Mouse (Mus musculus) heart, embryonic 16.5 days (tissue): ENCODE data around the gene Srp68. TPM values are rescaled to one million over a fixed set of nuclear protein-coding genes. Genes with fewer than 3 reads are reported as not detected.

Experiments used
- ATAC-seq: fragments of 200-750 bp; cut with Nextera tagmentation; replicated peaks from 2 replicates; pipeline ENCODE4 v1.8.0; 2017; ENCODE audit warnings: moderate number of reproducible peaks; ENCODE audit not compliant: insufficient read depth, low FRiP score; ENCODE audit errors: extremely low read depth
- H3K27ac ChIP-seq: fragments of 300-500 bp; sonication (generic); 2 replicates; pipeline ENCODE4 v1.5.1; 2014; ENCODE audit warnings: mild to moderate bottlenecking, low read length, control low read depth, moderate library complexity
- H3K27me3 ChIP-seq: fragments of 300-500 bp; sonication (generic); 2 replicates; pipeline ENCODE4 v1.6.1; 2014; ENCODE audit warnings: low read length, mixed read lengths; ENCODE audit not compliant: control insufficient read depth, insufficient read depth
- H3K36me3 ChIP-seq: fragments of 300-500 bp; sonication (generic); 2 replicates; pipeline ENCODE4 v1.6.1; 2014; ENCODE audit not compliant: control insufficient read depth, insufficient read depth
- H3K4me1 ChIP-seq: fragments of 300-500 bp; sonication (generic); 2 replicates; pipeline ENCODE4 v1.6.1; 2014; ENCODE audit warnings: low read length, mixed read lengths; ENCODE audit not compliant: control insufficient read depth, insufficient read depth
- H3K4me2 ChIP-seq: fragments of 300-500 bp; sonication (generic); 2 replicates; pipeline ENCODE4 v1.6.1; 2014; ENCODE audit warnings: low read depth, mild to moderate bottlenecking, control low read depth, low read length
- H3K4me3 ChIP-seq: fragments of 300-500 bp; sonication (generic); 2 replicates; pipeline ENCODE4 v1.5.1; 2014; ENCODE audit warnings: mild to moderate bottlenecking, control low read depth, low read length
- H3K9ac ChIP-seq: fragments of 300-500 bp; sonication (generic); 2 replicates; pipeline ENCODE4 v1.6.1; 2014; ENCODE audit warnings: low read length, control low read depth
- H3K9me3 ChIP-seq: fragments of 300-500 bp; sonication (generic); replicated peaks from 2 replicates; pipeline ENCODE4 v1.6.1; 2016; ENCODE audit warnings: low read length; ENCODE audit not compliant: control insufficient read depth
- WGBS: fragments of 180-500 bp; shearing (Covaris S2); extraction: QIAGEN DNeasy Blood & Tissue Kit; methylation state at CpG from one replicate; pipeline ENCODE4 v1.1.7; 2014; 5-methylcytosine and 5-hydroxymethylcytosine counted together
- polyA plus RNA-seq: library from polyadenylated mRNA; unstranded; fragments of >200 nt; fragmentation: Nextera tagmentation; extraction: Ambion mirVana; gene quantifications from 2 replicates; pipeline ENCODE4 v1.2.1, GENCODE M21; 2015

Srp68 gene
- polyA plus RNA-seq, 1 experiment from 2014 or later: 72.3 TPM

DNA sequence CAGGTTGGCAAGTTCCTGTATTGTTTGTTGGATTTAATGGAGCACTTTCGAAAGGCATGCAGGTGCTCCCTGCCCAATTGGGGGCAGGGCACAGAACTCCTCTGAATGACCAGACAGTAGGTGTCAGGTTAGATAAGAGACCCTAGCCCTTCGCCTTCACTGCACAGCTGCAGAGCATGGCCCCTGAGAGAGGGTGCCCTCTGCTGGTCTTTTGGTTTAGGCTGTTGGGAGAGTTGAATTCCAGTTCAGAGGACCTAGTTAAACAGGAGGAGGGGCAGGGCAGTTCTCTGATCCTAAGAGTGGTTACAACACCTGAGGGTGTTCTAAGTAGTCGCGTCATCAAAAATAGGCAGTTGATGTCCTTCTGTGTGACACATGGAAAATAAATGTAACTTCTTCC is 54.1 kb downstream of the Srp68 start:
- 23% methylated on average over 4 of the region's 4 CpGs for WGBS
- no peak overlapping the region for H3K4me2 ChIP-seq
- no peak overlapping the region for H3K4me3 ChIP-seq
- peak overlapping the region; percentile 45; the same call in 1 of the 2 replicates for H3K9ac ChIP-seq
- H3K27ac ChIP-seq: no peak overlapping the region
- 0 out of 2 replicates have a peak, but pooled peaks have one; percentile 35 for ATAC-seq
- peaks cover 7% of the 10 kb centered on the region for H3K9me3 ChIP-seq
- peaks cover 32% of the 10 kb centered on the region for H3K4me1 ChIP-seq
- H3K36me3 ChIP-seq: no peaks in the 10 kb centered on the region
- peaks cover 34% of the 10 kb centered on the region for H3K27me3 ChIP-seq

DNA sequence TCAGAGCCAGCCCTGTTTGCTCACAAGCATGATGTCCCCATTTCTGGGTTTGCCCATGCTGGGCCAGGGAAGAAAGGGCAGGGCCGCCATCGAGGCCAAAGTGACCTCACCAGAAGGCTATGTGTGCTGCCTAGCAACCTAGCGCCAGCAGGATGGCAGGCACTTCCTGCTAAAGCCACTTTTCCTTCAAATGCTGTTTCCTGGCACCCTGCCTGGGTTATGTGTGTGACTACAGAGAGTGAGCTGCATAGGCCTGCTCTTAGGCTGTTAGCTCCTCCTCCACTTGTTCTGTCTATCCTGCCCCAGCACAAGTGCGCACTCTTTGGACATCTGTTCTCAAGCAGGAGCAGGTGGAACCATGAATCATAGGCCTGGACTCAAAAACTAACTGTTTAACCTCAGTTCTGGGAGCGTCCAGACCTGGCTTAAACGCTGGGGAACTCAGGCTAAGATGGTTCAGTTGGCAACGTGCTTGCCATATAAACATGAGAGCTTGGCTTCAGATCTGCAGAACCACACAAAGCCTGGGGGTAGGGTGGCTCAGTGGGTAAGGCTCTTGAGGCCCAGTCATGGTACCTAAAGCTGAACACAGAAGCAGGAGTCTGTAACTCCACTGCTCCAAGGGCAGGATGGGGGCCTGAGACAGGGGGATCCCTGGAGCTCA is 55.1 kb downstream of the Srp68 start:
- H3K4me3 ChIP-seq: no peak overlapping the region
- peak overlapping the region; percentile 11; the same call in 1 of the 2 replicates for H3K4me2 ChIP-seq
- H3K4me1 ChIP-seq: peaks cover 32% of the 10 kb centered on the region
- WGBS: 33% methylated on average over 7 of the region's 7 CpGs
- peak overlapping the region; percentile 46 for H3K9ac ChIP-seq
- peaks cover 27% of the 10 kb centered on the region for H3K27me3 ChIP-seq
- ATAC-seq: peak; percentile 91
- H3K36me3 ChIP-seq: no peaks in the 10 kb centered on the region
- H3K27ac ChIP-seq: peak overlapping the region; percentile 93
- H3K9me3 ChIP-seq: peaks cover 7% of the 10 kb centered on the region

DNA sequence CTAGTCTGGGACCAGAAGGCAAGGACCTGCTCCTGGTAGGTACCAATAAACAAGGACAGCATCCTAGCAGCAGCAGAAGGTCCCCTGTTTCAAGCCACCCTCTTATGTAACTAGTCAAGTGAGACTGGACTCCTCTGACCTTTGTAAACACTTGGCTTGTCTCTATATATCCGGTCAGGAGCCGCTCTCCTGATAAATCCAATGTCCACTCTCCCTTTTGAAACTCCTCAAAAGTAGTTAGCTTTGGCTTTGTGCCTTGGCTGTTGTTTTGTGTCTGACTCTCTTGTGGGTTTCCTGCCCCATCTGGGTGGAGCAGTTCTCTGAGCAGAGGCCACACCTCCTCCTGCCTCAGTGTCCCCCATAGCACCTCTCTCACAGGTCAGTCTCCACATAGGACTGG is 55.8 kb downstream of the Srp68 start:
- H3K27ac ChIP-seq: peak overlapping the region; percentile 93
- peaks cover 7% of the 10 kb centered on the region for H3K9me3 ChIP-seq
- H3K36me3 ChIP-seq: no peaks in the 10 kb centered on the region
- peak overlapping the region; percentile 11; the same call in 1 of the 2 replicates for H3K4me2 ChIP-seq
- WGBS: 46% methylated on average over 2 of the region's 2 CpGs
- H3K27me3 ChIP-seq: peaks cover 21% of the 10 kb centered on the region
- peak overlapping the region; percentile 46; the same call in 1 of the 2 replicates for H3K9ac ChIP-seq
- peaks cover 32% of the 10 kb centered on the region for H3K4me1 ChIP-seq
- H3K4me3 ChIP-seq: no peak overlapping the region
- ATAC-seq: peak; percentile 25

DNA sequence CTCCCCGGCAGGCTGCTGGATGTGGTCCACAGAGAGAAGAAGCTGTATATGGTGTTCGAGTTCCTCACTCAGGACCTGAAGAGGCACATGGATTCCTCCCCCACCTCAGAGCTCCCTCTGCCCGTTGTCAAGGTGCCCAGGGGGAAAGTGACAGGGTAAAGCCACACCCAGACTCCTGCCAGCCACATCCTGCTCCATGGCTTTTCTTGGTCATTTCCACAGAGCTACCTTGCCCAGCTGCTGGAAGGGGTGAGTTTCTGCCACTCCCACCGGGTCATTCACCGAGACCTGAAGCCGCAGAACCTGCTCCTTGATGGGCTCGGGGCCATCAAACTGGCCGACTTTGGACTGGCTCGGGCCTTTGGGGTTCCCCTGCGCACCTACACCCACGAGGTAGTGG is 57.5 kb downstream of the Srp68 start:
- Histone ChIP-seq H3K9me3 (peaks cover 3% of the 10 kb centered on the region; the same call in 1 of the 2 replicates), H3K4me3 (no peak overlapping the region), H3K27ac (no peak overlapping the region), H3K4me1 (peaks cover 23% of the 10 kb centered on the region), H3K9ac (no peak overlapping the region), H3K4me2 (no peak overlapping the region), H3K27me3 (peaks cover 9% of the 10 kb centered on the region), H3K36me3 (no peaks in the 10 kb centered on the region)
- 76% methylated on average over 11 of the region's 11 CpGs for WGBS
- no peak for ATAC-seq

DNA sequence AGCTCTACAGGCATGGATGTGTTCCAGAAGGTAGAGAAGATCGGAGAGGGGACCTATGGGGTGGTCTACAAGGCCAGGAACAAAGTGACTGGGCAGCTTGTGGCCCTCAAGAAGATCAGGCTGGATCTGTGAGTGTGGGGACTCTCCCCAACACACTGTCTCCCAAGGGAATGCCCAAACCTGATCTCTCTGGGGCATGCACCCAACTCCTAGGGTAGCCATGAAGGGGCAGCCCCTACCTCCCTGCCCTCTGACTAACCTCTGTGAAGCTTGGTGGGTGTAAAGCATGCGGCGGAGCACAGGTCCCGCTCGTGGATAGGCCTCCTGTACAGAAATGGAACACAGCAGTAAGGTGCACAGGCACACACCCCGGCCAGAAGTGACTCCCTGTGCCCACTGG is 58.0 kb downstream of the Srp68 start:
- peaks cover 23% of the 10 kb centered on the region for H3K4me1 ChIP-seq
- H3K4me3 ChIP-seq: no peak overlapping the region
- H3K9me3 ChIP-seq: no peaks in the 10 kb centered on the region
- H3K27ac ChIP-seq: no peak overlapping the region
- no peak for ATAC-seq
- no peaks in the 10 kb centered on the region for H3K36me3 ChIP-seq
- no peak overlapping the region for H3K9ac ChIP-seq
- no peak overlapping the region for H3K4me2 ChIP-seq
- 89% methylated on average over 6 of the region's 6 CpGs for WGBS
- H3K27me3 ChIP-seq: peaks cover 3% of the 10 kb centered on the region

DNA sequence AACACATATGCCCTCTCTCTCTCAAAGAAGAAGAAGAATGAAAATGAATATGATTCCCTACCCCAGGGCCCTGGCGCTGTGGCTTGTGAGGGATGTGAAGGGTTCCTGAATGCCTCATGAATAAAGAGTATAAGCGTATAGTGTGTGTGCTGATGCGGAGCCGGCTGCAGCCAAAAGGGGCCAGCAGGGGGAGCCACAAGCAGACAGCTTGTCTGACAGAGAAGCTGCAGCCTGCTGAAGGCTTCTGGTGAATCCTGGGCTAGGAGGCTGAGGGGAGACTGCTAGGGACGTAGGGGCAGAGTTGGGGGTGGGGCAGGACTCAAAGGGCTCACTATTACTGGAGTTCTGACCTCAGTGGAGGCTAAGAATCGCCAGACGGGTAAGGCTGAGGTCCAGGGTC is 58.8 kb downstream of the Srp68 start:
- ATAC-seq: no peak
- H3K9ac ChIP-seq: no peak overlapping the region
- H3K4me2 ChIP-seq: no peak overlapping the region
- H3K4me1 ChIP-seq: peaks cover 21% of the 10 kb centered on the region
- no peak overlapping the region for H3K4me3 ChIP-seq
- no peak overlapping the region for H3K27ac ChIP-seq
- no peaks in the 10 kb centered on the region for H3K27me3 ChIP-seq
- no peaks in the 10 kb centered on the region for H3K36me3 ChIP-seq
- 82% methylated on average over 7 of the region's 7 CpGs for WGBS
- H3K9me3 ChIP-seq: no peaks in the 10 kb centered on the region

DNA sequence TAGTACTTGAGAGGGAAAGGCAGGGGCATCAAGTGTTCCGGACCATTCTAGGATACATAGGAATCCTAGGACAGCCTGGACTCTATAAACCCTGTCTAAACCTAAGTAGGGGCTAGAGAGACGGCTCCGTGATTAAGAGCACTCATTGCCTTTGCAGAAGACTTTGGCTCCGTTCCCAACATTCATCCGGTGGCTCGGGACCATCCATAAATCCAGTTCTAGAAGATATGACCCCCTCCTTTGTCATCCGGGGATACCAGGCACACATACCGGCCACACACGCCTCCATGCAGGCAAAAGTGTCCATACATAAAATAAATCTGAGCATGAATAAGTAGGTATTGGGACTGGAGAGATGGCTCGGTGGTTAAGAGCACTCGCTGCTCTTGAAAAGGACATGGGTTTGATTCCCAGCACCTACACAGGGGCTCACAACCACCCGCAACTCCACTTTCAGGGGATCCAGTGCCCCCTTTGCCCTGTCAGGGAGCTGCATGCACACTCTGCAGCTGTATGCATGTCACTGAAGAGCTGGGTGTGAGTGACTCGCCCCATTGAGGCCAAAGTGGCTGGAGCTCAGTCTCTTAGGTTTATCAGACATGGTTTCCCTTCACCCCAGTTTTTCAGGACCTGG is 60.0 kb downstream of the Srp68 start:
- Histone ChIP-seq H3K4me3 (no peak overlapping the region), H3K9ac (no peak overlapping the region), H3K4me1 (peaks cover 12% of the 10 kb centered on the region), H3K4me2 (no peak overlapping the region), H3K9me3 (no peaks in the 10 kb centered on the region), H3K36me3 (no peaks in the 10 kb centered on the region), H3K27me3 (no peaks in the 10 kb centered on the region), H3K27ac (no peak overlapping the region)
- ATAC-seq: no peak
- 77% methylated on average over 13 of the region's 13 CpGs for WGBS

DNA sequence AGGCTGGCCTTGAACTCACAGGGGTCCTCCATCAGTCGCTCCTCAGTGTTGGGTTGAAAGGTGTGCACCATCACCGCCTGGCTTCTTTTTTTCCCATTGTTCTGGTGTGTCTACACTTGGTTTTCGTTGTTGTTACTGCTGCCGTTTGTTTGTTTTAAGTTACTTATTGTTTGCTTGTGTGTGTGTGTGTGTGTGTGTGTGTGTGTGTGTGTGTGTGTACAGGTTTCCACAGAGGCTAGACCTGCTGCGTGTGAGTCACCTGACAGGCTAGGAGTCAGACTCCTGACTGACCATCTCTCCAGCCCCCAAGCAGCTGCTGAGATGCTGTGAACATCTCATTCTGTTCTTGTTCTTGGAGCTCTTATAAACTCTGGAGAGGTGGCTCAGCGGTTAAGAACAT is 61.2 kb downstream of the Srp68 start:
- Histone ChIP-seq H3K9ac (no peak overlapping the region), H3K4me1 (peaks cover under 1% of the 10 kb centered on the region), H3K9me3 (no peaks in the 10 kb centered on the region), H3K36me3 (no peaks in the 10 kb centered on the region), H3K4me2 (no peak overlapping the region), H3K4me3 (no peak overlapping the region), H3K27me3 (no peaks in the 10 kb centered on the region), H3K27ac (no peak overlapping the region)
- no peak for ATAC-seq
- WGBS: 91% methylated on average over 6 of the region's 6 CpGs

DNA sequence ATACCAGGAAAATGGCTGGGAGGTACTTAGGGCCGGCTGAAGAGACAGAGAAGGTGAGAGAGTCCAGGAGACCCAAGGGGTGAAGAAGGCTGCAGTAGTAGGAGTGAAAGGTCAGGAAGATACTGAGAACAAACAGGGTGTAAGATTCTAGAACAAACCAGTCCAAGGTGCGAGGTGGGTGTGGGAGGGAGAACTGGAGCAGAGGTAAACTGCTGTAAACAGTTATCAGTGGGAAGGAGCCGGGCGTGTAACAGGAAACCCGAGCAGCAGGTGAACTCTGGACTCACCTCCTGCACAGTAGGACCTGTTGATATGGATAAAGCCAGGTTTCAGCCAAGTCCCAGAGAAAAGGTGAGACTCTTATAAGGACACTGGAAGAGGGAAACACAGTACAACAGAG is 63.3 kb downstream of the Srp68 start:
- H3K27ac ChIP-seq: no peak overlapping the region
- H3K9ac ChIP-seq: no peak overlapping the region
- H3K36me3 ChIP-seq: peaks cover 14% of the 10 kb centered on the region
- H3K4me3 ChIP-seq: no peak overlapping the region
- no peaks in the 10 kb centered on the region for H3K27me3 ChIP-seq
- no peaks in the 10 kb centered on the region for H3K9me3 ChIP-seq
- H3K4me2 ChIP-seq: no peak overlapping the region
- H3K4me1 ChIP-seq: no peaks in the 10 kb centered on the region
- 69% methylated on average over 5 of the region's 5 CpGs for WGBS
- no peak for ATAC-seq
